Mouse (Mus musculus) G1E (cell line): ENCODE measurements at regions not wholly inside any gene's neighbourhood (a gene's known extent, or its start where the extent isn't known, plus 50 kb on each side); places are given as distances from the start of the nearest gene placed in this dataset.

Source experiments
- ATAC-seq: 2 replicates; pipeline ENCODE4 v1.8.0; 2016; ENCODE audit warnings: mild to moderate bottlenecking; ENCODE audit not compliant: insufficient number of reproducible peaks, poor library complexity, low FRiP score, severe bottlenecking; ENCODE audit errors: extremely low read depth
- DNase-seq: peaks from one replicate; pipeline ENCODE4 v3.0.0; 2012; ENCODE audit warnings: low spot score
- H3K27me3 ChIP-seq: 2 replicates; pipeline ENCODE4 v1.6.1; 2012; ENCODE audit warnings: mild to moderate bottlenecking, low read length, inconsistent platforms; ENCODE audit not compliant: insufficient read depth
- H3K36me3 ChIP-seq: replicated peaks from 2 replicates; pipeline ENCODE3; 2012; ENCODE audit warnings: mild to moderate bottlenecking, inconsistent platforms
- H3K4me1 ChIP-seq: 2 replicates; pipeline ENCODE4 v1.6.1; 2012; ENCODE audit warnings: low read depth, low read length, inconsistent platforms, mixed read lengths; ENCODE audit not compliant: insufficient read depth
- H3K4me3 ChIP-seq: 2 replicates; pipeline ENCODE4 v1.5.1; 2012; ENCODE audit warnings: low read depth, mild to moderate bottlenecking, inconsistent platforms, low read length, moderate library complexity, mixed read lengths
- H3K9me3 ChIP-seq: replicated peaks from 2 replicates; pipeline ENCODE4 v1.6.1; 2012; ENCODE audit warnings: inconsistent platforms
- CTCF ChIP-seq: IDR thresholded peaks from 2 replicates; pipeline ENCODE4 v1.5.1; 2012; ENCODE audit warnings: low read depth, low read length, inconsistent platforms, mixed read lengths
- GATA1 ChIP-seq: IDR thresholded peaks from 2 replicates; pipeline ENCODE4 v1.6.1; 2012; ENCODE audit warnings: borderline replicate concordance, low read length, inconsistent platforms, mixed read lengths
- GATA2 ChIP-seq: IDR thresholded peaks from 2 replicates; pipeline ENCODE4 v1.6.1; 2012; ENCODE audit warnings: low read depth, low read length, inconsistent platforms, borderline replicate concordance
- POLR2AphosphoS5 ChIP-seq: IDR thresholded peaks from 2 replicates; pipeline ENCODE4 v1.6.1; 2012; ENCODE audit warnings: low read depth, low read length, inconsistent platforms; ENCODE audit not compliant: insufficient replicate concordance
- TAL1 ChIP-seq: conservative IDR thresholded peaks from 2 replicates; pipeline ENCODE4 v1.6.1; 2012; ENCODE audit warnings: low read depth, low read length, inconsistent platforms, mixed read lengths

GRCm38 (mm10) chr12:5764026-5764425 is 388.5 kb upstream of the Klhl29 start:
- peaks cover 10% of the 10 kb centered on the region for H3K9me3 ChIP-seq
- ATAC-seq (no peak), DNase-seq (no peak)
- H3K4me3 ChIP-seq, result no peak overlapping the region
- TF ChIP-seq CTCF, result no peak
- H3K27me3 ChIP-seq, result no peaks in the 10 kb centered on the region
- no peaks in the 10 kb centered on the region for H3K4me1 ChIP-seq
- H3K36me3 ChIP-seq, result no peaks in the 10 kb centered on the region

GRCm38 (mm10) chr12:5762306-5762927 is 386.9 kb upstream of the Klhl29 start:
- TF ChIP-seq GATA1 (no peak), POLR2AphosphoS5 (no peak), TAL1 (no peak), CTCF (no peak), GATA2 (no peak)
- peaks cover 7% of the 10 kb centered on the region for H3K9me3 ChIP-seq
- no peaks in the 10 kb centered on the region for H3K36me3 ChIP-seq
- DNase-seq (no peak), ATAC-seq (no peak)
- H3K4me1 ChIP-seq, result no peaks in the 10 kb centered on the region
- no peaks in the 10 kb centered on the region for H3K27me3 ChIP-seq
- H3K4me3 ChIP-seq, result no peak overlapping the region

GRCm38 (mm10) chr12:5759485-5759884 is 384.0 kb upstream of the Klhl29 start:
- H3K36me3 ChIP-seq, result no peaks in the 10 kb centered on the region
- no peak for DNase-seq
- ATAC-seq, result no peak
- no peaks in the 10 kb centered on the region for H3K4me1 ChIP-seq
- peaks cover 10% of the 10 kb centered on the region for H3K9me3 ChIP-seq
- no peak for TF ChIP-seq CTCF
- TF ChIP-seq POLR2AphosphoS5, result no peak
- TF ChIP-seq TAL1, result no peak
- no peak for TF ChIP-seq GATA2
- no peak overlapping the region for H3K4me3 ChIP-seq
- no peaks in the 10 kb centered on the region for H3K27me3 ChIP-seq

GRCm38 (mm10) chr12:5757766-5758165 is 382.3 kb upstream of the Klhl29 start:
- Histone ChIP-seq H3K9me3 (peaks cover 13% of the 10 kb centered on the region), H3K27me3 (no peaks in the 10 kb centered on the region), H3K4me1 (no peaks in the 10 kb centered on the region), H3K4me3 (no peak overlapping the region), H3K36me3 (no peaks in the 10 kb centered on the region)
- DNase-seq (no peak), ATAC-seq (no peak)
- TF ChIP-seq TAL1, result no peak
- no peak for TF ChIP-seq GATA2
- TF ChIP-seq CTCF, result no peak
- TF ChIP-seq GATA1, result no peak
- TF ChIP-seq POLR2AphosphoS5, result no peak

GRCm38 (mm10) chr12:5757361-5757760 is 381.9 kb upstream of the Klhl29 start:
- DNase-seq (no peak), ATAC-seq (no peak)
- no peak for TF ChIP-seq CTCF
- no peak for TF ChIP-seq GATA1
- no peak for TF ChIP-seq POLR2AphosphoS5
- no peak for TF ChIP-seq GATA2
- TF ChIP-seq TAL1, result no peak
- Histone ChIP-seq H3K9me3 (peaks cover 13% of the 10 kb centered on the region), H3K4me3 (no peak overlapping the region), H3K27me3 (no peaks in the 10 kb centered on the region), H3K4me1 (no peaks in the 10 kb centered on the region), H3K36me3 (no peaks in the 10 kb centered on the region)

GRCm38 (mm10) chr12:5753831-5754230 is 378.3 kb upstream of the Klhl29 start:
- ATAC-seq (no peak), DNase-seq (no peak)
- Histone ChIP-seq H3K36me3 (no peaks in the 10 kb centered on the region), H3K4me3 (no peak overlapping the region), H3K4me1 (no peaks in the 10 kb centered on the region), H3K27me3 (no peaks in the 10 kb centered on the region), H3K9me3 (peaks cover 19% of the 10 kb centered on the region)
- TF ChIP-seq GATA2, result no peak
- no peak for TF ChIP-seq GATA1
- no peak for TF ChIP-seq POLR2AphosphoS5
- TF ChIP-seq TAL1, result no peak
- no peak for TF ChIP-seq CTCF

GRCm38 (mm10) chr12:5744086-5744709 is 368.7 kb upstream of the Klhl29 start:
- no peaks in the 10 kb centered on the region for H3K4me1 ChIP-seq
- H3K9me3 ChIP-seq, result peaks cover 27% of the 10 kb centered on the region
- no peaks in the 10 kb centered on the region for H3K27me3 ChIP-seq
- TF ChIP-seq TAL1 (no peak), CTCF (no peak), GATA1 (no peak), POLR2AphosphoS5 (no peak), GATA2 (no peak)
- no peaks in the 10 kb centered on the region for H3K36me3 ChIP-seq
- no peak for DNase-seq
- no peak for ATAC-seq
- H3K4me3 ChIP-seq, result no peak overlapping the region
